Mouse (Mus musculus): ENCODE measurements around the gene Fstl4.

GRCm38 (mm10) chr11:52747766-52748456 lies 16.5 kb upstream of the Fstl4 start:
- TF ChIP-seq POLR2A (IDR thresholded peaks at IDR 0.05; ENCODE audit: borderline replicate concordance, low read depth, low read length) (no peak), CTCF (IDR thresholded peaks at IDR 0.05; ENCODE audit: low read depth, low read length) (no peak)
